Mouse (Mus musculus) MEL-GATA-1-ER (cell line): ENCODE measurements at regions not wholly inside any gene's neighbourhood (a gene's known extent, or its start where the extent isn't known, plus 50 kb on each side); places are given as distances from the start of the nearest gene placed in this dataset.

Source experiments
- DNase-seq: peaks from one replicate; pipeline ENCODE4 v3.0.0-alpha.2; 2012; ENCODE audit warnings: low read depth; ENCODE audit errors: extremely low read depth

DNA sequence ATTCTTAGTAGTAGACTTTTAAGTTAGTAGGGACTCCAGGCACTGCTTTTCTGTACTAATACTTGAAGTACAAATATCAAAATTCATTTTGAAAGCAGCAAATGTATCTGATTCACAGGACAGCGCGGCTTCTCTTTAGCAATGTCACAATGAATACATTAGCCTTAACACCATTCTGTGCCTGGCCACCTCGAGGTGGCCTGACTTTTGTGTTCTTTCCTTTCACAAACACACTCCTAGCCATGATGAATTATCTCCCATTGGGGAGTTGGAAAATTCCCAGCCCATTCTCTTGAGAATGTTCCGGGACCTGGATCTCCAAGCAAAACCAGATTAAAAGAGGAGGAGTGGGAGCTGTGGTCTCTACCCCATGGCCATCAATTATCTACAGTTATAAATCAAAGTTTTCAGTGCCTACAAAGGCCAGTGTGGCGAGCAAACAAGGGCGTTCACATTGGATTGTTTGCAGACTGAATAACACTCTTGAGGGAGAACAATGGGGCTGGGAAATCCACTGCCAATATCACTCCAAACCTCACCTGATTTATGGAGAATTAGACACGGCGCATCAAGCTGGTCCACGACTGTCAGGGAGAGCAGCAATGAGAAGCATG, 82.7 kb upstream of the Rarb start:
- no peak for DNase-seq

DNA sequence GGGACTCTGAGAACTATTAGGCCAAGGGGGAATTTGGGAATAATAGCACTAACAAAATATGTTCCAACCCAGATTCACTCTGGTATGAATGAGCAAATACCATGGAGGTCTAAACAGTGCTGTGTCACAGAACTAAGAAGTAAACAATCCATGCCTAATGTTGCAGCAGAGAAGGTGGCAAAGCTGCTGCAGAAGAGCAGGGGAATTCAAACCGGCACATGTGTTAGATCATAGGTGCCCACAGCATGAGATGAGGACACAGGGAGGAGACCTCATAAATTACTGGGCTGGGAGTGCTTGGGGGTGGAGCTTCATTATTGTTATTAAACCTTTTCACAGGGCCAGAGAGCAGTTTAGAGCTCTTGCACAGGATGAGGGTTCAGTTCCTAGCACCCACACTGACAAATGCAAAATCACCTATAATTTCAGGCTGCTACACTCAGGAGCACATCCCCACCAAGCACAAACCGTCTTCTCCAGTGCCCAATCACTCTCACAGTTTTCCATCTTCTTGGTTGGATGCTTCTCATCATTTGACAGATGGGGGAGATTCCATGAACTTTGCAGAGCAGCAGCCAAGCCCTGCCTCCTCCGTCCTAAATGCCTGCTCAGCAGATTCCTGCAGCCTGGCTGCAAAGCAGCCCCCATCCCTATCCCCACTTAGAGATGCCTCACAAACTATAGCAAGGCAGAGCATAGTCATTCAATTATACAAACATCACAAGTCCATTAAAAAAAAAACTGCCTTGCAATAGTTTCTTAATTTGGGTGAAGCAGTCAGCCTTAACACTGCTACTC, 79.0 kb upstream of the Rarb start:
- no peak for DNase-seq

DNA sequence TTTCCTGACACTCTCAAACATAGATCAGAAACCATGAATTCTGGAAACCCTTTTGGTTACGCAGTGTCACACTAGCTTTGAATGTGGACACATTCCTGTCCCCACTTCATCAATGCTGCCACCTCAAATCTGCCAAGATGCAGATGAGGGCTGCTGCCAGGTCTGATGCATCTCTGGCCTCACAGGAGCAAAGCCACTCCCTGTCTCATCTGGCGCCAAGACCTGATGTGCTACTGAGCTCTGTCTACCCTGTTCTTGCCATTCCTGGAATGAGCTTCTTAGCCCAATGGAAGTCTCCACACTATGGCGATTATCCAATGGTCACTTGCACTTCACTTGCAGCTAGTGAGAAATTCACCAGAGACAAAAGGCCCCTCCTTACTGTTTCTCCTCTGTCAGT, 78.0 kb upstream of the Rarb start:
- DNase-seq: no peak

DNA sequence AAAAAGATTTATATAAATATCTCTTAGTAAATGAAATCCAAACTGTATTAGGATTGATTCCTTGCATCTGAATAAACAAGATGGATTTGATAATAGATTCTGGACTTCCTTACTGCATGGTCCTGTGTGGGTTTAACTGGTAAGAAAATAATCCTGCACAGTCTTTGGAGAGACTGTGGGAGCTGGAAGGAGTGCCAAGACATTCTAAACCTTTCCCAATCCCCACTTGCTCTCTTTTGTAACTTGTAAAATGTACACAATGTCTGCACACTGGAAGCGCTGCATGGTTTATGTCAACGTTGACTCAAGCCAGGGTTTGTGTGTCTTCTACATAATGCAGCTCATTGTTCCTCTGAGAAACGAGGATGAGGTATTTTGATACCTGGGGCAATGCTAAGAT, 62.3 kb upstream of the Rarb start:
- no peak for DNase-seq

DNA sequence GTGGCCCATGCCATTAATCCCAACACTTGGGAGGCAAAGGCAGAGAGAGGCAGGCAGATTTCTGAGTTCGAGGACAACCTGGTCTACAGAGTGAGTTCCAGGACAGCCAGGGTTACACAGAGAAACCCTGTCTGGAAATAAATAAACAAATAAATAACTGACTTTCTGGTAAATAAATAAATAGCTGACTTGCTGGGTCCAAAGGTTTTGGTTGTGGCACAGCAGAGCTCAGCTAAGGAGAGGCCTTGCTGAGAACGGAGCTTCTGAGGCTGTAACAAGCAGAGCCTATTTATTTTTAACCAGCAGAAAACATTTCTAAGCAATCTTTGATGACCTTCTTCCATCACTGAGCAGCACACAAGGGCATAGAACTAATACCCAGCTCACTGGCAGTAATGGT, 50.3 kb upstream of the Rarb start:
- DNase-seq: no peak
